15 mouse cellular contexts compared by ENCODE assay signal in genomic region chr7:100463194-100463593, GRCm38 (mm10). TPM values are rescaled to one million over a fixed set of nuclear protein-coding genes. Genes with fewer than 3 reads are reported as not detected.
DNase-seq lines count a peak whose midpoint lies in the region; ATAC-seq and TF ChIP-seq lines count a peak whose summit lies in the region.
"Had no signal": no experiment of that assay in that cellular context is flagged by ENCODE, and none has a peak within 500 bp of the region (broad histone marks: within the 10 kb centered on the region; RNA-seq: fewer than 3 reads in every experiment).

No protein-coding gene starts in this region.

- H3K27me3 ChIP-seq in heart, embryonic 11.5 days (ENCODE audit: control insufficient read depth, insufficient read depth, low read length) = no peaks in the 10 kb centered on the region
- H3K27me3 ChIP-seq in heart, adult 2 months (ENCODE audit: control insufficient read depth, insufficient read depth, low read length) = no peaks in the 10 kb centered on the region
- H3K27me3 ChIP-seq: heart, embryonic 15.5 days; midbrain, embryonic 12.5 days had no signal

- TF ChIP-seq EP300 in heart, adult 2 months (IDR thresholded peaks at IDR 0.05; ENCODE audit: insufficient read depth, low read depth, low read length) = no peak

- peak; percentile 52 for ATAC-seq in heart, embryonic 11.5 days (replicated peaks; ENCODE audit: insufficient number of reproducible peaks, low FRiP score, low TSS enrichment)
- peak; percentile 53 for ATAC-seq in erythroid progenitor cell, adult 5-6 weeks (replicated peaks; ENCODE audit: low FRiP score, poor library complexity, severe bottlenecking)
- ATAC-seq in megakaryocyte-erythroid progenitor cell, adult 5-6 weeks (replicated peaks; ENCODE audit: low FRiP score, low TSS enrichment, poor library complexity, severe bottlenecking) = peak; percentile 39
- ATAC-seq: hindbrain, postnatal 0 days; lung, postnatal 0 days had no signal

- peak overlapping the region; percentile 81 for H3K27ac ChIP-seq in heart, embryonic 11.5 days (ENCODE audit: low read depth, low read length)
- no peak overlapping the region; the same call in 1 of the 2 replicates for H3K27ac ChIP-seq in heart, adult 2 months
- H3K27ac ChIP-seq: heart, embryonic 15.5 days; hindbrain, postnatal 0 days; limb, embryonic 10.5 days; midbrain, embryonic 12.5 days had no signal

- TF ChIP-seq CTCF in heart, adult 2 months (IDR thresholded peaks at IDR 0.05) = no peak

- intact Hi-C loops in heart, adult 2 months (cut with DNase I) = no loop called here

- peaks cover 5% of the 10 kb centered on the region; the same call in 1 of the 2 replicates for H3K36me3 ChIP-seq in heart, embryonic 11.5 days (ENCODE audit: control insufficient read depth, insufficient read depth, low read length)
- peaks cover 13% of the 10 kb centered on the region for H3K36me3 ChIP-seq in heart, adult 2 months (ENCODE audit: control insufficient read depth, insufficient read depth, low read length)
- H3K36me3 ChIP-seq: heart, embryonic 15.5 days had no signal

- 0 out of 2 replicates have a peak overlapping the region, but pooled peaks have one; percentile 52 for H3K9ac ChIP-seq in heart, embryonic 11.5 days (ENCODE audit: low read depth, low read length)
- H3K9ac ChIP-seq in heart, adult 2 months (ENCODE audit: low read depth, low read length) = no peak overlapping the region
- H3K9ac ChIP-seq: heart, embryonic 15.5 days; midbrain, embryonic 12.5 days had no signal

- H3K9me3 ChIP-seq in heart, embryonic 11.5 days (replicated peaks; ENCODE audit: control insufficient read depth, low read length) = no peaks in the 10 kb centered on the region
- H3K9me3 ChIP-seq: heart, embryonic 15.5 days; limb, embryonic 10.5 days; midbrain, embryonic 12.5 days had no signal

- no peak for DNase-seq in heart, adult 2 months
- peak; percentile 22 for DNase-seq in adipocyte (ENCODE audit: low spot score)
- no peak for DNase-seq in cerebellum, postnatal 10 days
- no peak for DNase-seq in lung, postnatal 4 days
- no peak for DNase-seq in cerebellum, adult 9-10 months
- DNase-seq: layer of hippocampus, adult 9-11 months; thymus, postnatal 36 days had no signal

- H3K4me2 ChIP-seq in heart, embryonic 11.5 days = peak overlapping the region; percentile 29
- H3K4me2 ChIP-seq: heart, embryonic 15.5 days; midbrain, embryonic 12.5 days had no signal

- H3K4me3 ChIP-seq in heart, embryonic 11.5 days (ENCODE audit: low read depth, low read length) = no peak overlapping the region
- H3K4me3 ChIP-seq in heart, adult 2 months = no peak overlapping the region
- H3K4me3 ChIP-seq: heart, embryonic 15.5 days; limb, embryonic 10.5 days; midbrain, embryonic 12.5 days had no signal

- H3K79me2 ChIP-seq in heart, adult 2 months (replicated peaks; ENCODE audit: control insufficient read depth, insufficient read depth, low read length) = no peaks in the 10 kb centered on the region

- WGBS in heart, embryonic 11.5 days (ENCODE audit: insufficient replicate concordance) = 49% methylated on average over 9 of the region's 9 CpGs
- 73% methylated on average over 9 of the region's 9 CpGs for WGBS in heart, adult 2 months

- peaks cover 30% of the 10 kb centered on the region for H3K4me1 ChIP-seq in heart, embryonic 11.5 days (ENCODE audit: control insufficient read depth, insufficient read depth, low read length)
- peaks cover 35% of the 10 kb centered on the region for H3K4me1 ChIP-seq in heart, adult 2 months (ENCODE audit: control insufficient read depth, insufficient read depth, low read length)
- H3K4me1 ChIP-seq: midbrain, embryonic 12.5 days had no signal

- TF ChIP-seq POLR2A in heart, adult 2 months (IDR thresholded peaks at IDR 0.05; ENCODE audit: insufficient read depth, low read depth, low read length) = no peak

RNA-seq across cellular contexts. Expression of gene Ucp3, which starts 9.6 kb away (rescaled TPM):
- not detected in 2 replicates for polyA plus RNA-seq in heart, embryonic 11.5 days (2014; fragmentation: Nextera tagmentation; extraction: Ambion mirVana)
- total RNA-seq in heart, adult 2 months (2021) = 10 to 100 TPM; 33.7 to 39.4 TPM
- polyA plus RNA-seq in heart, adult 2 months (2012; rRNA removed) = 39.0 and 39.1 TPM in 2 replicates
- not detected in 2 replicates for total RNA-seq in erythroid progenitor cell, adult 5-6 weeks (2015; ENCODE audit: low replicate concordance)
- 1.0 TPM in 1 of 2 replicates, not detected in the other for total RNA-seq in erythroid progenitor cell, adult 5-6 weeks (2017; ENCODE audit: low replicate concordance)
- not detected in 2 replicates for total RNA-seq in megakaryocyte-erythroid progenitor cell, adult 5-6 weeks (2014; fragmentation: Nextera tagmentation)
- not detected in 2 replicates for total RNA-seq in megakaryocyte-erythroid progenitor cell, adult 5-6 weeks (2017)
- polyA plus RNA-seq: limb, embryonic 10.5 days; midbrain, embryonic 12.5 days had no signal

RNA-seq across cellular contexts. Expression of gene Ucp2, which starts 29.9 kb away (rescaled TPM):
- polyA plus RNA-seq in heart, embryonic 11.5 days (2014; fragmentation: Nextera tagmentation; extraction: Ambion mirVana) = 216 and 245 TPM in 2 replicates
- total RNA-seq in heart, adult 2 months (2021) = 100 to 1,000 TPM; 245 to 496 TPM
- polyA plus RNA-seq in heart, adult 2 months (2012; rRNA removed) = 109 and 193 TPM in 2 replicates
- 753 and 755 TPM in 2 replicates for total RNA-seq in erythroid progenitor cell, adult 5-6 weeks (2015; ENCODE audit: low replicate concordance)
- 595 and 716 TPM in 2 replicates for total RNA-seq in erythroid progenitor cell, adult 5-6 weeks (2017; ENCODE audit: low replicate concordance)
- 705 and 713 TPM in 2 replicates for total RNA-seq in megakaryocyte-erythroid progenitor cell, adult 5-6 weeks (2014; fragmentation: Nextera tagmentation)
- 103 and 164 TPM in 2 replicates for total RNA-seq in megakaryocyte-erythroid progenitor cell, adult 5-6 weeks (2017)

RNA-seq across cellular contexts. Expression of gene Dnajb13, which starts 51.6 kb away (rescaled TPM):
- 0.19 and 0.21 TPM in 2 replicates for polyA plus RNA-seq in heart, embryonic 11.5 days (2014; fragmentation: Nextera tagmentation; extraction: Ambion mirVana)
- not detected for total RNA-seq in heart, adult 2 months (2021)
- 0.32 and 1.2 TPM in 2 replicates for polyA plus RNA-seq in heart, adult 2 months (2012; rRNA removed)
- 2.9 TPM in 1 of 2 replicates, not detected in the other for total RNA-seq in erythroid progenitor cell, adult 5-6 weeks (2015; ENCODE audit: low replicate concordance)
- 1.1 and 5.6 TPM in 2 replicates for total RNA-seq in erythroid progenitor cell, adult 5-6 weeks (2017; ENCODE audit: low replicate concordance)
- total RNA-seq in megakaryocyte-erythroid progenitor cell, adult 5-6 weeks (2014; fragmentation: Nextera tagmentation) = not detected in 2 replicates
- total RNA-seq in megakaryocyte-erythroid progenitor cell, adult 5-6 weeks (2017) = 0.05 and 1.8 TPM in 2 replicates

Comparison
In these comparisons a context has a peak if more than half of its experiments do, and no peak if none do; other contexts are left out.
1. RNA of gene Ucp3, which starts 9.6 kb away (total RNA-seq): 33.7 to 39.4 TPM in heart, adult 2 months; 1.0 TPM in erythroid progenitor cell, adult 5-6 weeks and not detected in megakaryocyte-erythroid progenitor cell, adult 5-6 weeks; every median in the first group is over 10 times any median in the second.
2. Peak in every context shown above with its lines, with median percentiles within 50 percentile points of each other: ATAC-seq.